Mouse (Mus musculus) bone marrow, adult 2 months (tissue): ENCODE results near the gene Kdelr1.

Experiments used
- CTCF ChIP-seq: fragments of 200-500 bp; IDR thresholded peaks from 2 replicates; pipeline ENCODE4 v1.5.1; 2011; ENCODE audit warnings: low read length, control low read depth; ENCODE audit not compliant: control insufficient read depth, insufficient read depth
- POLR2A ChIP-seq: fragments of 200-500 bp; IDR thresholded peaks from 2 replicates; pipeline ENCODE4 v1.6.1; 2011; ENCODE audit warnings: low read depth, mild to moderate bottlenecking, control low read depth, low read length, borderline replicate concordance; ENCODE audit not compliant: control insufficient read depth

DNA sequence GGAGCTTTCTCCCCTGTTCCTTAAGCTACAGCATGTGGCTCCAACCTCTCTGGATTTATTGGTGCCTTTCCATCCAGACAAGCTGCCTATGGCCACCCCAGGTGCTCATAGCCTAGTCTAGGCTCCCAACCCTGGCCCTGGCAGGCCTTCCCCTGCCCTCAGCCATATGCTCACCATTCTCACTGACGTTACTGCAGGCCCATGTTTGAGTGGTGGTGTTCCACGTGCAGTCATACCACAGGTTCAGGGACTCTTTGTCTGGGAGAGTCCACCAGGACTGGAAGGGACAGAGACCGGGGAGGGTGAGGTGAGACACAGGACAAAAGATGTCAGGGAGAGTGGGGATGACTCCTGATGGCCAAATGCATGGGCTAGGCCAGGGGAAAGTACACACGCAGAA, 47.2 kb downstream of the Kdelr1 start:
- TF ChIP-seq CTCF (no peak), POLR2A (no peak)
